Mouse (Mus musculus) urinary bladder, postnatal 14 days (tissue): ENCODE data around the gene Bcdin3d.
"Not testable (repeated sequence)": the region's sequence is repeated elsewhere in the genome, so short reads cannot be mapped to it uniquely, and the experiment has no call there.

Source experiments
- DNase-seq: peaks from one replicate; pipeline ENCODE4 v3.0.0; 2021; ENCODE audit warnings: low spot score

Bcdin3d gene

GRCm38 (mm10) chr15:99472972-99473371 lies 1.6 kb downstream of the Bcdin3d start:
- DNase-seq, result no peak

DNA sequence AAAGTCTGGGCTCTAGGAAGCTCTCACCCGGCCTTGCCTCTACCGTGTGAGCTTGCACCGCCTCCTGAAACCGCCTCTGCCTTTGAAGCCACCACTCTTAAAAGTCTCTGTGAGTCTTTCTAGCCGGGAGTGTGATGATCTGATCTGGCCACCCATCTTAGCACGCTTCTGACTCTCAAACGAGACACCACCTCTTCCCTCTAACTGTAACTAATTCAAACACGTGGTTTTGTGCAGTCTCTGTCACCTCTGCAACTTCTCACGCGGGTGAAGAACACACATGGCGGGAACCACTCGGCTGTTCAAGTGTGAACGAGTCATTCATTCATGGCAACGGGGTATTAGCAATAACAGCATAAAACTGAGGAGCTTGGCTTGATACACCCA lies 2.9 kb downstream of the Bcdin3d start:
- DNase-seq, result no peak

DNA sequence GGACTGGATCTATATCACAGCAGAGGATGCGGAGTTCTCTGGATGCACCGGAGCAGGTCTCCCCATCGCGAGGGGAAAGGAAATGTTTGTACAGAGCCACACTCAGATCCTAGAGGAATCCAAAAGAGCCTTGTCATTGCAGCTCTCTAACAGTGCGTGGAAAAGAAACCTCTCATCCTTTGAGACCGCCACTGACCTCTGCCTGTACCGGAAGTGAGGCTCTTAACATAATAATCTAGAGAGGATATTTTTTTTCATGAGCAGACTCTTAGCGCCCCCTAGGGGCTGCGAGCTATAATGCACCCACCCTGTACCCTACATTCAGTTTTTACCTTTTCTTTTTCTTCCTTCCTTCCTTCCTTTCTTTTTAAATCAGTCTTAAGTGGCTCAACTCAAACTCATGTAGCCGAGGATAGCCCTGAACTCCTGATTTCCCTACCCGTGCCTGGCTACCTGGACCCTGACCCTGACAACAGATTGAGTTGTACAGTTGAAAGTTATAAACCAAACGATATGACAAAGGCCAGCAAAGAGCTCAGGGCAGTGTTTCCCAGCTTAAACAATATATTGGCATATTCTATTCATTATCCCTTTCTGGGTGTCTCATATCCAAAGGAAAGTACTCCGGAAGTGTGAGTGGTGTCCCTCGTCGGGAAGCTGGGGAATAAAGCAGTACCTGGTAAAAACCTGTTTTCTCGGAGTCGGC lies 3.4 kb downstream of the Bcdin3d start:
- peak; percentile 37 for DNase-seq

DNA sequence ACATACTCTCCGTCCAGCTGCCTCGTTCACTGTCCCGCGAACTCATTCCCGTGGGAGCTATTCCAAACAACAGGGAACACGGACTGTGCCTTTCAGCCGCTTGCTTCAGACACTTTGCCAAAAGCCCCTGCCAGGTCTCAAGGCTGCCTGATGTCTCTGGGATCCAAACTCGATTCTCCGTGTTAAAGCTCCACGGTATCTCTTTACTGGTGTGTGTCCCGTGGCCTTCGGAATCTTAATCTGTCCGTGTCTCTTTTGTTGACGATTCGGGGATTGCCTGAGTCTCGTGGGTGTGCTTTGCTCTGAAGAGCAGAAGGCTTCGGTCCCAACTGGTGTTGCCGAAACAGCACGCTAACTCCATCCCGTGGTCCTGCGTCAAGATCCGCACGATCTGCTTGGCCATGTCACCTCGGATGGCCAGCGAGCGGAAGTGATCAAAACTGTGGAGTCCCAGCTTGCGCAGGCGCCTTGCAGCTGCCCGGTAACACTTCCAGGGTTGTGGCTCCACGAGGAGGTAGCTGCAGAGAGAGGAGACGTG lies 4.2 kb downstream of the Bcdin3d start:
- no peak for DNase-seq

GRCm38 (mm10) chr15:99469736-99470135 lies 4.8 kb downstream of the Bcdin3d start:
- no peak for DNase-seq

DNA sequence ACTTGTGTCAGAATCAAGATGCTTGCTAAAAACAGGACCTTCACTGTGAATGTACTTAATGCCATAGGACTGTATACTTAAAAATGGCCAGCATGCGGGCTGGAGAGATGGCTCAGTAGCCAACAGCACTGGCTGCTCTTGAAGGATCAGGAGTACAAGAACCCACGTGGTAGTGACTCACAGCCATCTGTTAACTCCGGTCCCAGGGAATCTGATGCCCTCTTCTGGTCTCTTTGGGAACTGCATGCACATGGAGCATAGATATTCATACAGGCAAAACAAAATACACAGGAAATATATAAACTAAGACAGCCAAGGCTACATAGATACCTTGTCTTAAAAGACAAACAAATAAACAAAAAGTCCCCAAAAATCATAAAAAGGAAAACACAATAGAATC lies 5.5 kb downstream of the Bcdin3d start:
- DNase-seq, result peak; percentile 82

- peak; percentile 66 for DNase-seq
These were observed 11.3 kb downstream of the Bcdin3d start for GRCm38 (mm10) chr15:99463194-99463593.

- peak; percentile 93 for DNase-seq
These were observed 16.7 kb downstream of the Bcdin3d start, which contains the start of gene Nckap5l for GRCm38 (mm10) chr15:99457606-99458401. Gene Nckap5l, minus strand, starts transcription at chr15:99457748.

- peak; percentile 60 for DNase-seq
These were observed 17.4 kb downstream of the Bcdin3d start for GRCm38 (mm10) chr15:99456963-99457605.

GRCm38 (mm10) chr15:99456338-99456962 lies 18.1 kb downstream of the Bcdin3d start:
- DNase-seq, result no peak

- DNase-seq, result no peak
These were observed 19.1 kb downstream of the Bcdin3d start for GRCm38 (mm10) chr15:99455415-99455814.

- DNase-seq, result no peak
These were observed 19.8 kb downstream of the Bcdin3d start for GRCm38 (mm10) chr15:99454585-99455279.

DNA sequence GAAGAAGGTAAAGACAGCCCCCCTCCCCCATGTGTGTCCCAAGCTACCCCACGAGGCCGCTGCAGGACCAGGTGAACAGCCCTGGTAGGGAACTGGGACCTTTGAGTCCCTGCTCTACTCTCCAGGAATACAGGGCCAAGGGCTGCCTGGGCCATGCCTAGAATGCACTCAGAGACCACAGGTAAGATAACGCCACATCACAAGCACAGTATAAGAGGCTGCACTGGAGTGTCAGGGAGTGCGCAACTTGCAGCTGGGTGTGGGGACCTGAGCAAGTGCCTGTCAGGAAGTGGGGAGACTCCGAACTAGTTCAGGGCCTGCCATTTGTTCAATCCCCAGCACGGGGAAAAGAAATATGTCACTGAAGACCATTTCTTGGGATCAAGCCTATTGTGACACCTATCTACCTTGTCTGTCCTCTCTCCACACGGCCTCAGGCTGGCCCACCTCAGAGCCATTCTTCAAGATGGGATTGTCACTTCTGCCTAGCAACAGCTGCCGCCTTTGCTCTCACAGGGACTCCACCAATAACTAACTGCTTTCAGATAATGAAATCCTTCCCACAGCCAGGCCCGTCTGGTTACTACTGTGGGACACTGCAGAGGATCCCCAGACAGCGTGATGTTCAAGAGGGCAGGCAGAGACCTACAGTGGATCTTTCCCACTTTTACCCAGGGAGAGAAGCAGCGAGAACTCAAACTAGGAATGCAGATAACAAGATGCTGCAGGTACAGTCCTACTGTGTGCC lies 21.2 kb downstream of the Bcdin3d start:
- DNase-seq, result no peak

DNA sequence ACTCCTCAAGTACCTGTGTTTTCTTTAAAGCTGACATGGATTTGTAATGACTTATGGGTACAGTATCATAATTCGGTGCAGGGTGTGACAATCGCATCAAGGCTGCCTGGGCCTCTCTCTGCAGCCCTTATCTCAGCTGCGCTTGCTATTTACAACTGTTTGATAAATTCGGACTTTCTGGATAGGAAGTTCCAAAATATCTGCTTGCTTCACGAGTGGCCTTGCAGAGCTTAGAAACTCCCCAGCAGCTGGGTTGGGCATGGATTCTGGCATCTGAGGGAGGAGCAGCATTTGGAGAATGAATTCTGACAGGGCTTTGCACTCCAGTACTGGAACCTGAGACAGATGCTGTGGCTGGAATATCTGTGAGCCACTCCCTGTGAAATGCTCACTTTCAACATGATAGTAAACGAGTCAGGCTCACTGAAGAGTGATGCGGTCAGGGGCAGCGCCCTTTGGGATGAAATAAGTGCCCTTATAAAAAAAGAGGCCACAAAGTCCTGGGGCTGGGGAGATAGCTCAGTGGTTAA lies 24.7 kb downstream of the Bcdin3d start:
- DNase-seq, result no peak

GRCm38 (mm10) chr15:99449131-99449750 lies 25.3 kb downstream of the Bcdin3d start:
- peak; percentile 37 for DNase-seq

DNA sequence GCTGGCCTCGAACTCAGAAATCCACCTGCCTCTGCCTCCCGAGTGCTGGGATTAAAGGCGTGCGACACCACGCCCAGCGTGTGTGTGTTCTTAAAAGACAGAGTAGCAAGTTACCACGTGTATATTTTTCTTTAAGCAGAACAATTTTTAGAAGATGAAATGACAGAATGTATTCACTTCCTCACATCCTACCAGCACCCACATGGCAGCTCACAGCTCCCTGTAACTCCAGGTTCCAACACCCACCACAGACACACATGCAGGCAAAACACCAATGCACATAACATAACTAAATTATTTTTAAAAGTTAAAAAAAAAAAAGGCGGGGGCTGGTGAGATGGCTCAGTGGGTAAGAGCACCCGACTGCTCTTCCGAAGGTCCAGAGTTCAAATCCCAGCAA lies 28.4 kb downstream of the Bcdin3d start:
- DNase-seq, result not testable (repeated sequence)

- DNase-seq, result no peak
These were observed 29.0 kb downstream of the Bcdin3d start for GRCm38 (mm10) chr15:99445567-99445966.

- no peak for DNase-seq
These were observed 32.2 kb downstream of the Bcdin3d start for GRCm38 (mm10) chr15:99442358-99442757.

DNA sequence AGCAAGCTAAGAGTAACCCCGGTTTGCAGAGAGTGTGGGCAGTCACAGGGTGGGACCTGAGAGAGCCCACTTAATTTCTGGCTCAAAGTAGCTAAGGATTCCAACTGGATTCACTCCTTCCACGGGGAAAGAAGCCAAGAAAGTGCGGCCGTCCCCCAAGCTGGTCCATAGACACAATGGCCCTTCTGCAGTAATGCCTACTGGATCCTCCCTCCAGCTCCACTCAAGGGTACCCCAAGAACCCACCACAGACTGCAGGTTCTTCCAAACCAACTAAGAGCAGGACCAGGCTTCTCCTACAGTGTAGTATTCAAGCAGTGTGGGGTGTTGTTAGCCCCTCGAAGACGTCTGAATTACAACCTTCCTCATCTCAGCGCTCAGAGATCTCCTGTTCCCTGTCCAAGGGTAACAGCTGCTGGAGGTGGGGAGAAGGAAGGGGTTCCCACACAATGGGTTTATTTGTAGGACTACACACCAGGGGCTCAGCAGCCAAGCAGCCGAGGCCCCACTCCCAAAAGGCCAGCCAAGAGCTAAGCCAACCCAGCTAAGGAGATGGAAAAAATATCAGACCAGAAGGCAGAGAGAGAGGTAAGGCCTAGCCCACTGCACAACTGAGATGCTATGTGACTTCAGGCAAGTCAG lies 33.6 kb downstream of the Bcdin3d start:
- no peak for DNase-seq
